Mouse (Mus musculus) midbrain, embryonic 12.5 days (tissue): Measurements from ENCODE around the gene Tm9sf2. TPM values are rescaled to one million over a fixed set of nuclear protein-coding genes. Genes with fewer than 3 reads are reported as not detected.

Source experiments
- ATAC-seq: fragments of 200-750 bp; cut with Nextera tagmentation; 2 replicates; pipeline ENCODE4 v1.8.0; 2017; ENCODE audit warnings: low read depth, moderate TSS enrichment, moderate library complexity; ENCODE audit not compliant: low FRiP score
- H3K27ac ChIP-seq: fragments of 300-500 bp; sonication (generic); replicated peaks from 2 replicates; pipeline ENCODE4 v1.5.1; 2016; ENCODE audit warnings: mild to moderate bottlenecking
- H3K27me3 ChIP-seq: fragments of 300-500 bp; sonication (generic); 2 replicates; pipeline ENCODE4 v1.6.1; 2016; ENCODE audit warnings: mild to moderate bottlenecking
- H3K36me3 ChIP-seq: fragments of 300-500 bp; sonication (generic); 2 replicates; pipeline ENCODE4 v1.6.1; 2016
- H3K4me1 ChIP-seq: fragments of 300-500 bp; sonication (generic); 2 replicates; pipeline ENCODE4 v1.6.1; 2016
- H3K4me2 ChIP-seq: fragments of 300-500 bp; sonication (generic); replicated peaks from 2 replicates; pipeline ENCODE4 v1.6.1; 2016; ENCODE audit warnings: mild to moderate bottlenecking, moderate library complexity
- H3K4me3 ChIP-seq: fragments of 300-500 bp; sonication (generic); 2 replicates; pipeline ENCODE4 v1.5.1; 2016; ENCODE audit warnings: mild to moderate bottlenecking
- H3K9ac ChIP-seq: fragments of 300-500 bp; sonication (generic); replicated peaks from 2 replicates; pipeline ENCODE4 v1.6.1; 2016; ENCODE audit warnings: mild to moderate bottlenecking, moderate library complexity
- H3K9me3 ChIP-seq: fragments of 300-500 bp; sonication (generic); 2 replicates; pipeline ENCODE4 v1.6.1; 2016; ENCODE audit warnings: mild to moderate bottlenecking
- WGBS: fragments of 180-500 bp; shearing (Covaris S2); methylation state at CpG from one replicate; pipeline ENCODE4 v1.1.7; 2016; 5-methylcytosine and 5-hydroxymethylcytosine counted together
- polyA plus RNA-seq: library from polyadenylated mRNA; unstranded; fragments of >200 nt; fragmentation: Nextera tagmentation; extraction: Ambion mirVana; gene quantifications from 2 replicates; pipeline ENCODE4 v1.2.1, GENCODE M21; 2016

The Tm9sf2 gene
- polyA plus RNA-seq, 1 experiment from 2014 or later, result 120 TPM

DNA sequence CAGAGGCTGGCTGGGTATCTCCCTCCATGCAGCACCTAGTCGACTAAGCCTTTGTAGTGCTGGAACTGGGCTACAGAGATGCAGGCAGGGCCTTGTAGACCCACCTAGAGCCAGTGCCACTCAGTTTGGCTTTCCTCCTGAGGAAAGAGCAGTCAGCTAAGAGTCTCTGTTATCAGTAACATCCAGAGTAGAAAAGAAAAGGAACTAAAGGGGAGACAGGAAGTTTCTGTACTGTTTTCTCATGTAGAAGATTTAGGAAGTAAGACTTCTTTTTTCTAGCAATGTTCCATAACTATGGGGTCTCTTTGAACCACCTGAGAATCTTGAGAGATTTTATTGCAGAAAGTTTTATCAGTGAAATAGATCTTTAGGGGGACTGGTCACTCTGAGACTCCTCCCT is 38.5 kb downstream of the Tm9sf2 start:
- ATAC-seq, result no peak
- Histone ChIP-seq H3K9me3 (no peaks in the 10 kb centered on the region), H3K27ac (no peak overlapping the region), H3K4me3 (no peak overlapping the region), H3K36me3 (peaks cover 65% of the 10 kb centered on the region), H3K4me2 (no peak overlapping the region), H3K9ac (no peak overlapping the region), H3K4me1 (0 out of 2 replicates have a peak, but pooled peaks cover 1% of the 10 kb centered on the region), H3K27me3 (no peaks in the 10 kb centered on the region)
- WGBS, result 81% methylated on average over 1 of the region's 1 CpGs

DNA sequence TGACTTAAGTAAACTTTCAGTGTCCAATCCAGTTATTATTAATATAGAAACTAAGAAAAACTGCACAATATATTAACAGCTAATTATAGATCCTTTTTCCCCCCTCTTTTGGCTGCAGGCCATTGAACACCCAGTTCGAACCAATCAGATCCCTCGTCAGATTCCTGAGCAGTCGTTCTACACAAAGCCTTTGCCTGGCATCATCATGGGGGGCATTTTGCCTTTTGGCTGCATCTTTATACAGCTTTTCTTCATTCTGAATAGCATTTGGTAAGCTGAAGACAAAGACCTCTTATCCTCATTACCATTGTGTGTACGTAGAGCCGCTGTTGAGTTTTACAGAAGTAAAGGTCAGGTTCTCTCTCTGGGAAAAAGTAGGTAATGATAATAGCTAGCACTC is 43.8 kb downstream of the Tm9sf2 start:
- no peak overlapping the region for H3K4me3 ChIP-seq
- peaks cover 67% of the 10 kb centered on the region for H3K36me3 ChIP-seq
- no peak overlapping the region for H3K9ac ChIP-seq
- 0 out of 2 replicates have a peak, but pooled peaks cover 10% of the 10 kb centered on the region for H3K4me1 ChIP-seq
- H3K4me2 ChIP-seq, result no peak overlapping the region
- no peak for ATAC-seq
- no peak overlapping the region for H3K27ac ChIP-seq
- WGBS, result 31% methylated on average over 5 of the region's 5 CpGs
- H3K27me3 ChIP-seq, result no peaks in the 10 kb centered on the region
- H3K9me3 ChIP-seq, result no peaks in the 10 kb centered on the region

DNA sequence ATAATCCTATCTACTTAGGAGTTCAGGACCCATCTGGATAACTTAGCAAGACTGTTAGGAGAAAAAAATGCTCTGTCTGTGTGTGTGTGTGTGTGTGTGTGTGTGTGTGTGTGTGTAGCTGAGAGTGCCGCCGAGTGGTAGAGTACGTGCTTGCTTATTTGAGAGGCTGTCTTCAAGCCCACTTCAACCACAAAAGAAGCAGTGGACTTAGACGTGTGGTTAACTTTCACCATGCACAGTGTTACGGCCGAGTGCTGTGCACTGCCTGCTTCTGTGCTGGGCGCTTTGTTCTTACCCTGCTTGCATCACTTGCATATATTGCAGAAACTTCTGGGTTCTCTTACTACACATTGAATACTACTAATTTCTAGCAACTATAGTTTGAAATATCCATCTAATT is 50.9 kb downstream of the Tm9sf2 start:
- Histone ChIP-seq H3K4me3 (no peak overlapping the region), H3K36me3 (peaks cover 60% of the 10 kb centered on the region), H3K9me3 (no peaks in the 10 kb centered on the region), H3K27me3 (no peaks in the 10 kb centered on the region), H3K27ac (no peak overlapping the region), H3K4me1 (no peaks in the 10 kb centered on the region), H3K4me2 (no peak overlapping the region), H3K9ac (no peak overlapping the region)
- no peak for ATAC-seq
- 92% methylated on average over 7 of the region's 7 CpGs for WGBS

DNA sequence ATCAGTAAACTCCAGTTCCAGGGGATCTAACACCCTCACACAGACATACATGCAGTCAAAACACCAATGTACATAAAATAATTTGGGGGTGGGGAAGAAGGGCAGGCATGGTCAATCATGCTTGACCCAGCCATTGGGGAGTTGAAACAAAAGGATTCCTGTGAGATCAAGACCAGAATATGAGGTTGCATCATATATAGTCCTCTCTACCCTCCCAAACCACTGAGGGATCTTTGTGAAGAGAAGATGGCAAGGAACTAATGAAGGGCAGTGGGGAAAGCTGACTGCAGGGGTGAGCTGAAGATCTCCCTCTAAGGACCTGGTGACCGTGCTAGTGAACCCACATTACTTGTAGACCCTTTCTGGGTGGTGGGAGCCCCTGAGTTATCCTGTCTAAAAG is 54.1 kb downstream of the Tm9sf2 start:
- WGBS, result 95% methylated on average over 1 of the region's 1 CpGs
- Histone ChIP-seq H3K4me3 (no peak overlapping the region), H3K4me1 (no peaks in the 10 kb centered on the region), H3K9me3 (peaks cover 5% of the 10 kb centered on the region; the same call in 1 of the 2 replicates), H3K36me3 (peaks cover 44% of the 10 kb centered on the region), H3K27me3 (no peaks in the 10 kb centered on the region), H3K9ac (no peak overlapping the region), H3K4me2 (no peak overlapping the region), H3K27ac (no peak overlapping the region)
- no peak for ATAC-seq

DNA sequence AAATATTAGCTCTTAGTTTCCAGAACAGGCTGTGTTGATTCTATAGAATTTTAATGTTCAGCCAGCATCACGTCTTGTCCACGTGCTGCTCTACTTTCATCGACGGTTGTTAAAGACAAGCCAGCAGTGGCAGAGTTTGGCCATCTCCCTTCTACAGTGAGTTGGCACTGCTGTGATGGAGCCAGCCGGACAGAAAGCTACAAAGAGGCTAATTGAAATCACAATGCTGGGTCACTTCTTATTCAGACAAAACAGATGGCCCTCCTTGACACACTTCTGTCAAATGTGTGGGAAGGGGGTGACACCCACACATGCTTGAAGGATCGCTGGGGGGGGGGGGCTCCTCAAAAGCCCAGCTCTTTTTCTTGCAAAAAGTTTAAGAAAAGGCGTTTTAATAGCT is 62.1 kb downstream of the Tm9sf2 start:
- Histone ChIP-seq H3K36me3 (0 out of 2 replicates have a peak, but pooled peaks cover 7% of the 10 kb centered on the region), H3K4me1 (peaks cover 9% of the 10 kb centered on the region; the same call in 1 of the 2 replicates), H3K4me2 (no peak overlapping the region), H3K4me3 (no peak overlapping the region), H3K9me3 (peaks cover 5% of the 10 kb centered on the region; the same call in 1 of the 2 replicates), H3K27ac (no peak overlapping the region), H3K27me3 (no peaks in the 10 kb centered on the region), H3K9ac (no peak overlapping the region)
- no peak for ATAC-seq
- 67% methylated on average over 7 of the region's 7 CpGs for WGBS

DNA sequence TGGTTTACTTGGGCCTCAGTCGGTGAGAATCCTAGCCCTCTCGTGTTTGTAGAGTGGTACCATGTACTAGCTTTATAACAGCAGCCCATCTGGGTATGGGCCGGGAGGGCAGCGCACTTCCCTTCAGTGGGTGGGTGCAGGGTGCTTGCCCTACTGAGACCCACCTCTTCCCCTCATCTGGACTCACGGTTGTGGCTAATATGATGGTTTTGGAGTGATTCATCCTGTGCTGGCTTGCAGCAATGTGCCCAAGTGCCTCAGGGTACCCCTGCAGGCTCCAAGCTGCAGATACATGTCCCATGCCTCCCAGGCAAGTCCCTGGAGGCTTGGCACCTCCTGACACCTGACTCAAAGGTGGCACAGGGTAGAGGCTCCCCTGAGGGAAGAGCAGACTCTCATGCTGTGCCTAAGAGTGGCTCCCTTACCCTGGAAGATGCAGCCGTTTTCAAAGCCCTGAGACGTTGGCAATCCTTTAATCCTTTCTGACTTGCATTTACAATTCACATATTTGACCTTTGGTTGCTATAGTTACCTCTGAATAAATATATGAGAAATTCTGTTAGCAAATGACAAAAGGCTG is 63.5 kb downstream of the Tm9sf2 start:
- peak; percentile 53 for ATAC-seq
- WGBS, result 55% methylated on average over 7 of the region's 7 CpGs

DNA sequence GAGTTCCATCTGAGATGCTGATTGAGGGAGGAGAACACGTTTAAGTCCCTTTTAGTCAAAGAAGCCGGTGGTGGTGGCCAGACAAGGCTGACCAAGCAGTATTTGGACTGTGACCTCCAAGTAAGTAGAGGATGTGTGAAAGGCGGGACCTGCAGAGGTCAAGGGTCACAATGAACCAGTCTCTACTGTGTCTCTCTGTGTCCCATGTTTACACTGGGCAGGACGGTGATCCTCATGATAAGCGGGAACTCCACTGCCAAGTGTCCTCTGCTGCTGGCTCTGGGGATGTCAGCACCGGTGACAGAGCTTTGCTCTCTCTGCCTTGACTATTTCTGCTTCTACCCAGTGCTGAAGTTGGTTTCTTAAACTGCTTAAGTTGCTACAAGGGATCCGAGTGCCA is 64.2 kb downstream of the Tm9sf2 start:
- H3K4me2 ChIP-seq, result no peak overlapping the region
- ATAC-seq, result 0 out of 2 replicates have a peak, but pooled peaks have one; percentile 38
- no peak overlapping the region for H3K27ac ChIP-seq
- no peak overlapping the region for H3K4me3 ChIP-seq
- H3K36me3 ChIP-seq, result no peaks in the 10 kb centered on the region
- H3K9ac ChIP-seq, result no peak overlapping the region
- H3K27me3 ChIP-seq, result no peaks in the 10 kb centered on the region
- WGBS, result 82% methylated on average over 7 of the region's 7 CpGs
- H3K4me1 ChIP-seq, result peaks cover 9% of the 10 kb centered on the region; the same call in 1 of the 2 replicates
- H3K9me3 ChIP-seq, result no peaks in the 10 kb centered on the region

More for the DNA sequence above, 63.5 kb downstream of the Tm9sf2 start:
- Histone ChIP-seq H3K27ac (peak overlapping the region; percentile 58; the same call in 1 of the 2 replicates), H3K9me3 (no peaks in the 10 kb centered on the region), H3K27me3 (no peaks in the 10 kb centered on the region), H3K4me2 (no peak overlapping the region), H3K4me1 (peaks cover 9% of the 10 kb centered on the region; the same call in 1 of the 2 replicates), H3K36me3 (no peaks in the 10 kb centered on the region), H3K4me3 (no peak overlapping the region), H3K9ac (no peak overlapping the region)

DNA sequence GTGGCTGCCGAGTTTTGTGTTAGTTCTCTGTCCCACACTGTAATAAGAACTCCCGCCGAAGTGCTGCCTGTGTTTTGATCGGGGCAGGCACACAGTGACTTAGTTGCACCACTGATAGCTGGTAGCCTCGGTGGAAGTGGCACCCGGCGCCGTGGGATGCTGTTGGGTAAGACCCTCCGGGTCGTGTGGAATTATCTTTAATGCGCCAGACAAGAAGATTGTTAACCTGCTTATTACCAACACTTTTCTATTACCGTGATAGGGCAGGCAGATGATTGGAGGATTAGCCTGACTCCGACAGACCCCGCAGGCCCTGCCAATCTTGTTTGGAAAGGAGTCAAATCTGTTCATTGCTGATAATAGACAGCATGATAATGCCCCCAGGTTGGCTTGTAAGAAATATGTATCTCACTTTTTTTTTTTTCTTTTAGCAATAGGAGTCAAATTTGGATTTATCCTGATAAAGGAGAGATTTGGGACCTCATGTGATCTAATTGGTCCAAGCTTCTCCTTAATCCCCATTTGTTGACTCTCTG is 69.5 kb downstream of the Tm9sf2 start:
- Histone ChIP-seq H3K4me3 (no peak overlapping the region), H3K4me1 (0 out of 2 replicates have a peak, but pooled peaks cover 5% of the 10 kb centered on the region), H3K27me3 (no peaks in the 10 kb centered on the region), H3K27ac (no peak overlapping the region), H3K36me3 (no peaks in the 10 kb centered on the region), H3K9ac (no peak overlapping the region), H3K4me2 (no peak overlapping the region), H3K9me3 (no peaks in the 10 kb centered on the region)
- no peak for ATAC-seq
- WGBS, result 68% methylated on average over 14 of the region's 14 CpGs

DNA sequence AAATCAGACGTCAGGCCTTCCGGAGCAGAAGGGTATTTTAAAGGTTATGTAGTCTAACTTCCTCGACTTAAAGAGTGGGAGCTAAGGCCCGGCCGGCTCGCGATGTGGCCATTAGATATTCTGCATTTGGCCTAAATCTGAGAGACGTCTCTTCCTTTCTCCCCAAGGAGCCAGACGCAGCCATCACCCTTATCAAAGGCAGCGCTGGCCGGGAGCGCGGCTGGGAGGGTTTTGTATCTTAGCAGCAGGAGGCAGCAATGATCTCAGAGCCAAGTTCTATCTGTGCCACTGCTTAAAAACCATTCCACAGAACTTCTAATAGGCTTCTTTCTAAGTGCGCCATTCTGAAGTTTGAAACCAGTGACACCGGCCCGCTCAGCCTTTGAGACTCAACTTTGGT is 72.4 kb downstream of the Tm9sf2 start:
- Histone ChIP-seq H3K4me3 (no peak overlapping the region), H3K27ac (no peak overlapping the region), H3K9ac (no peak overlapping the region), H3K27me3 (no peaks in the 10 kb centered on the region), H3K4me2 (no peak overlapping the region), H3K36me3 (no peaks in the 10 kb centered on the region), H3K9me3 (no peaks in the 10 kb centered on the region), H3K4me1 (peaks cover 5% of the 10 kb centered on the region; the same call in 1 of the 2 replicates)
- WGBS, result 57% methylated on average over 16 of the region's 16 CpGs
- no peak for ATAC-seq

DNA sequence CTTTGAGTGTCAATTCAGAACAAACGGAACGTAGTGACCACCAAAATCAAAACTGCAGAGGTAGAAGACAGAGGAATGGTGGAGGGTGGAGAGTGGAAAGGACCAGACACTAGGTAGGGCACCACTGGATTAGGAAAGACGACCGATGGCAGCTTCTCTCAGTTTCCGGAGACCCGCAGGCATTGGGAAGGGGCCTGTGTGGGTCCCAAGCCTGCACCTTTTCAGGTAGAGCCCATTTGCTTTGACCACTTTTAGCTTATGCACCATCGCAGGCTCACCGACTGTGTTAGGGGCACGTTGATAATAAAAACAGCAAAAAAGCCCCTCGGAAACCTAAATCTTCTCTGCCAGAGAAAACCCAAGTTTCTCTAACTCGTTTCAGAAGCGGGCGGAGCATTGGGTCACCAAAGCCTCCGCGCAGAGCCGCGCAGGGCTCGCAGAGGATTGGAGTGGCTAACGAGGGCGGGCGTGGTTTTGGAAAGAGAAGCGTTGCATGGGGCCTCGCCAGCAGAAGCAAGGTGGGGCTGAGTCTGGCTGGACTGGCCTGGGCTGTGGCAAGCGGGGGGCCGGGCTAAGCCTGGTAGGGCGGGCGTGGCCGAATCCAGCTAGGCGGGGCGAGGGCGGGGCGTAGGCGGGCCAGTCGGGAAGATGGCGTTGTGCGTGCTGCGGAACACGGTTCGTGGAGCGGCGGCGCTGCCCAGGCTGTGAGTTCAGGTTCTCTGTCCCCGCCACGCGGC is 74.4 kb downstream of the Tm9sf2 start, which contains the start of gene Clybl:
TSS of gene Clybl (plus strand) at position 627 of the 737 bp plus-strand sequence.
- peak within 1 kb of the TSS; percentile 58 for H3K4me2 ChIP-seq
- peak within 1 kb of the TSS; percentile 56 for H3K4me3 ChIP-seq
- no peaks in the 10 kb centered on the region for H3K36me3 ChIP-seq
- H3K9ac ChIP-seq, result peak within 1 kb of the TSS; percentile 54
- no peak within 1 kb of the TSS for H3K27ac ChIP-seq
- no peaks in the 10 kb centered on the region for H3K9me3 ChIP-seq
- peaks cover 5% of the 10 kb centered on the region; the same call in 1 of the 2 replicates for H3K4me1 ChIP-seq
- peak; percentile 99 for ATAC-seq
- 4% methylated on average over 44 of the region's 45 CpGs for WGBS
- no peaks in the 10 kb centered on the region for H3K27me3 ChIP-seq

DNA sequence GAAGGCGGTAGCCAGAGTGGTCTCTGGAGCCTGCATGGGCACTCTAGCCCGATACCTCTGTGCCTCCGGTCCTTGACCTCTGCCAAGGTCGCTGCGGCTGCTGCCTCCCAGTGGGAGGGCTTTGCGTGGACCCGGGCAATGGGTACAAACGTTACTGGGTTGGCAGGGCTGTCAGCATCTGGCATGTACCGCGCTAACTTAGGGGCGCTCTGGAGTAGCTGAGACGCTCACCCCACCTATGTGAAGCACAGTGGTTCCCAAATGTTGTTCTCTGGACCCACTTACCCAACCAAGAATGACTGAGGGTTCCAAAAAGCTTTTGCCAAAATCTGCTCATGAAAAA is 74.9 kb downstream of the Tm9sf2 start:
- no peak for ATAC-seq
- 2% methylated on average over 12 of the region's 12 CpGs for WGBS
- H3K9me3 ChIP-seq, result no peaks in the 10 kb centered on the region

DNA sequence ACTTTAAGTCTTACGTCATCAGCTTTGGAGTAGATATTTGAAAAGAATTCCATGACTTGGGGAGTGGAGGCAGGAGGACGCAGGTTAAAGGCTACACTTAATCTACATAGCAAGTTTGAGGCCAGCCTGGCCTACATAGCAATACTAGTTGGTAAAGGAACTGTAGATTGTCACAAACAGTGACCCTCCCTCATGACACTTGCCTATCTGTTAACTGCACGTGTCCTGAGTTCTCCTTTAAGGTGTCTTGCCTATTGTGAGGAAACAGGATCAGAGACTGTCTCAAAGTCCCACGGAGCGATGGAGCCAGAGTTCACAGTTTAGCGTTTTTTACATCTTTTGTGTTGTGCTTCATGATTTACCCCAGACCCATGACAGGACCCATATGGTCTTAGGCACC is 75.4 kb downstream of the Tm9sf2 start:
- H3K9ac ChIP-seq, result no peak overlapping the region
- 84% methylated on average over 6 of the region's 6 CpGs for WGBS

More for the DNA sequence above, 74.9 kb downstream of the Tm9sf2 start:
- peak overlapping the region; percentile 58 for H3K4me2 ChIP-seq
- no peaks in the 10 kb centered on the region for H3K36me3 ChIP-seq
- H3K9ac ChIP-seq, result peak overlapping the region; percentile 54
- H3K27ac ChIP-seq, result no peak overlapping the region
- peak overlapping the region; percentile 56 for H3K4me3 ChIP-seq
- H3K27me3 ChIP-seq, result no peaks in the 10 kb centered on the region
- H3K4me1 ChIP-seq, result peaks cover 5% of the 10 kb centered on the region; the same call in 1 of the 2 replicates

More for the DNA sequence above, 75.4 kb downstream of the Tm9sf2 start:
- no peaks in the 10 kb centered on the region for H3K9me3 ChIP-seq
- H3K4me1 ChIP-seq, result peaks cover 5% of the 10 kb centered on the region; the same call in 1 of the 2 replicates
- H3K36me3 ChIP-seq, result no peaks in the 10 kb centered on the region
- no peak overlapping the region for H3K27ac ChIP-seq
- no peak for ATAC-seq
- no peaks in the 10 kb centered on the region for H3K27me3 ChIP-seq
- peak overlapping the region; percentile 58 for H3K4me2 ChIP-seq
- H3K4me3 ChIP-seq, result peak overlapping the region; percentile 56; the same call in 1 of the 2 replicates
